Mouse (Mus musculus): ENCODE results near the gene Tmem273. TPM values are rescaled to one million over a fixed set of nuclear protein-coding genes. Genes with fewer than 3 reads are reported as not detected.

Tmem273 gene
- polyA plus RNA-seq, 1 experiment: 1.0 TPM

GRCm38 (mm10) chr14:32784130-32784747 is 1.5 kb upstream of the Tmem273 start:
- no peaks in the 10 kb centered on the region for H3K36me3 ChIP-seq (ENCODE audit: control insufficient read depth, insufficient read depth, low read length)
- H3K27me3 ChIP-seq (replicated peaks; ENCODE audit: control insufficient read depth, insufficient read depth, low read length): no peaks in the 10 kb centered on the region
- no peaks in the 10 kb centered on the region for H3K4me1 ChIP-seq (ENCODE audit: control insufficient read depth, insufficient read depth, low read length)
- H3K27ac ChIP-seq (ENCODE audit: insufficient read depth, low read depth, low read length): no peak overlapping the region
- no peak overlapping the region for H3K4me3 ChIP-seq (ENCODE audit: insufficient read depth, low read depth, low read length)
- TF ChIP-seq POLR2A (IDR thresholded peaks at IDR 0.05; ENCODE audit: low read depth, low read length) (no peak), CTCF (conservative IDR thresholded peaks at IDR 0.05; ENCODE audit: insufficient read depth, insufficient read length, low read depth, low read length) (no peak)
- WGBS: 50% methylated on average over 12 of the region's 12 CpGs
- DNase-seq: peak; percentile 9

GRCm38 (mm10) chr14:32784748-32785134 is 1.0 kb upstream of the Tmem273 start:
- H3K27me3 ChIP-seq (replicated peaks; ENCODE audit: control insufficient read depth, insufficient read depth, low read length): no peaks in the 10 kb centered on the region
- no peaks in the 10 kb centered on the region for H3K4me1 ChIP-seq (ENCODE audit: control insufficient read depth, insufficient read depth, low read length)
- H3K36me3 ChIP-seq (ENCODE audit: control insufficient read depth, insufficient read depth, low read length): no peaks in the 10 kb centered on the region
- WGBS: 74% methylated on average over 4 of the region's 4 CpGs
- H3K4me3 ChIP-seq (ENCODE audit: insufficient read depth, low read depth, low read length): no peak overlapping the region
- DNase-seq: no peak
- no peak overlapping the region for H3K27ac ChIP-seq (ENCODE audit: insufficient read depth, low read depth, low read length)
- TF ChIP-seq CTCF (conservative IDR thresholded peaks at IDR 0.05; ENCODE audit: insufficient read depth, insufficient read length, low read depth, low read length): no peak
- no peak for TF ChIP-seq POLR2A (IDR thresholded peaks at IDR 0.05; ENCODE audit: low read depth, low read length)

GRCm38 (mm10) chr14:32787691-32788090 is 1.9 kb downstream of the Tmem273 start:
- no peak for DNase-seq
- Histone ChIP-seq H3K4me3 (ENCODE audit: insufficient read depth, low read depth, low read length) (no peak overlapping the region), H3K4me1 (ENCODE audit: control insufficient read depth, insufficient read depth, low read length) (no peaks in the 10 kb centered on the region), H3K27ac (ENCODE audit: insufficient read depth, low read depth, low read length) (no peak overlapping the region), H3K36me3 (ENCODE audit: control insufficient read depth, insufficient read depth, low read length) (no peaks in the 10 kb centered on the region), H3K27me3 (replicated peaks; ENCODE audit: control insufficient read depth, insufficient read depth, low read length) (no peaks in the 10 kb centered on the region)
- no peak for TF ChIP-seq POLR2A (IDR thresholded peaks at IDR 0.05; ENCODE audit: low read depth, low read length)
- no peak for TF ChIP-seq CTCF (conservative IDR thresholded peaks at IDR 0.05; ENCODE audit: insufficient read depth, insufficient read length, low read depth, low read length)
- WGBS: 50% methylated on average over 5 of the region's 5 CpGs

- 81% methylated on average over 8 of the region's 8 CpGs for WGBS
- no peak overlapping the region for H3K4me3 ChIP-seq (ENCODE audit: insufficient read depth, low read depth, low read length)
- H3K27me3 ChIP-seq (replicated peaks; ENCODE audit: control insufficient read depth, insufficient read depth, low read length): no peaks in the 10 kb centered on the region
- H3K36me3 ChIP-seq (ENCODE audit: control insufficient read depth, insufficient read depth, low read length): no peaks in the 10 kb centered on the region
- no peak for DNase-seq
- H3K4me1 ChIP-seq (ENCODE audit: control insufficient read depth, insufficient read depth, low read length): no peaks in the 10 kb centered on the region
- TF ChIP-seq POLR2A (IDR thresholded peaks at IDR 0.05; ENCODE audit: low read depth, low read length) (no peak), CTCF (conservative IDR thresholded peaks at IDR 0.05; ENCODE audit: insufficient read depth, insufficient read length, low read depth, low read length) (no peak)
- no peak overlapping the region for H3K27ac ChIP-seq (ENCODE audit: insufficient read depth, low read depth, low read length)
These were observed 10.6 kb downstream of the Tmem273 start for GRCm38 (mm10) chr14:32796375-32796774.

- H3K4me3 ChIP-seq (ENCODE audit: insufficient read depth, low read depth, low read length): no peak overlapping the region
- no peaks in the 10 kb centered on the region for H3K4me1 ChIP-seq (ENCODE audit: control insufficient read depth, insufficient read depth, low read length)
- DNase-seq: no peak
- WGBS: 59% methylated on average over 2 of the region's 2 CpGs
- H3K27me3 ChIP-seq (replicated peaks; ENCODE audit: control insufficient read depth, insufficient read depth, low read length): no peaks in the 10 kb centered on the region
- TF ChIP-seq CTCF (conservative IDR thresholded peaks at IDR 0.05; ENCODE audit: insufficient read depth, insufficient read length, low read depth, low read length): no peak
- no peak for TF ChIP-seq POLR2A (IDR thresholded peaks at IDR 0.05; ENCODE audit: low read depth, low read length)
- no peaks in the 10 kb centered on the region for H3K36me3 ChIP-seq (ENCODE audit: control insufficient read depth, insufficient read depth, low read length)
- H3K27ac ChIP-seq (ENCODE audit: insufficient read depth, low read depth, low read length): no peak overlapping the region
These were observed 12.0 kb downstream of the Tmem273 start for GRCm38 (mm10) chr14:32797803-32798202.

GRCm38 (mm10) chr14:32798355-32798754 is 12.6 kb downstream of the Tmem273 start:
- no peaks in the 10 kb centered on the region for H3K27me3 ChIP-seq (replicated peaks; ENCODE audit: control insufficient read depth, insufficient read depth, low read length)
- H3K4me3 ChIP-seq (ENCODE audit: insufficient read depth, low read depth, low read length): no peak overlapping the region
- no peaks in the 10 kb centered on the region for H3K4me1 ChIP-seq (ENCODE audit: control insufficient read depth, insufficient read depth, low read length)
- WGBS: 84% methylated on average over 4 of the region's 4 CpGs
- H3K36me3 ChIP-seq (ENCODE audit: control insufficient read depth, insufficient read depth, low read length): no peaks in the 10 kb centered on the region
- H3K27ac ChIP-seq (ENCODE audit: insufficient read depth, low read depth, low read length): no peak overlapping the region
- no peak for TF ChIP-seq CTCF (conservative IDR thresholded peaks at IDR 0.05; ENCODE audit: insufficient read depth, insufficient read length, low read depth, low read length)
- no peak for TF ChIP-seq POLR2A (IDR thresholded peaks at IDR 0.05; ENCODE audit: low read depth, low read length)
- no peak for DNase-seq

- WGBS: 96% methylated on average over 7 of the region's 7 CpGs
- Histone ChIP-seq H3K36me3 (ENCODE audit: control insufficient read depth, insufficient read depth, low read length) (no peaks in the 10 kb centered on the region), H3K27ac (ENCODE audit: insufficient read depth, low read depth, low read length) (no peak overlapping the region), H3K4me3 (ENCODE audit: insufficient read depth, low read depth, low read length) (no peak overlapping the region), H3K4me1 (ENCODE audit: control insufficient read depth, insufficient read depth, low read length) (no peaks in the 10 kb centered on the region), H3K27me3 (replicated peaks; ENCODE audit: control insufficient read depth, insufficient read depth, low read length) (no peaks in the 10 kb centered on the region)
- TF ChIP-seq POLR2A (IDR thresholded peaks at IDR 0.05; ENCODE audit: low read depth, low read length) (no peak), CTCF (conservative IDR thresholded peaks at IDR 0.05; ENCODE audit: insufficient read depth, insufficient read length, low read depth, low read length) (no peak)
- no peak for DNase-seq
These were observed 14.3 kb downstream of the Tmem273 start for GRCm38 (mm10) chr14:32800048-32800447.

Measured in kidney, adult 2 months (tissue).